Mouse (Mus musculus) liver, embryonic 12.5 days (tissue): Measurements from ENCODE around the gene S100b. TPM values are rescaled to one million over a fixed set of nuclear protein-coding genes. Genes with fewer than 3 reads are reported as not detected.

Experiments
- ATAC-seq: fragments of 200-750 bp; cut with Nextera tagmentation; 2 replicates; pipeline ENCODE4 v1.8.0; 2017; ENCODE audit warnings: moderate number of reproducible peaks, mild to moderate bottlenecking, moderate library complexity
- H3K27ac ChIP-seq: fragments of 300-500 bp; sonication (generic); 2 replicates; pipeline ENCODE4 v1.5.1; 2016; ENCODE audit warnings: mild to moderate bottlenecking
- H3K27me3 ChIP-seq: fragments of 300-500 bp; sonication (generic); replicated peaks from 2 replicates; pipeline ENCODE4 v1.6.1; 2016; ENCODE audit warnings: mild to moderate bottlenecking, moderate library complexity
- H3K36me3 ChIP-seq: fragments of 300-500 bp; sonication (generic); 2 replicates; pipeline ENCODE4 v1.6.1; 2016; ENCODE audit warnings: mild to moderate bottlenecking, moderate library complexity
- H3K4me1 ChIP-seq: fragments of 300-500 bp; sonication (generic); 2 replicates; pipeline ENCODE4 v1.6.1; 2016
- H3K4me2 ChIP-seq: fragments of 300-500 bp; sonication (generic); 2 replicates; pipeline ENCODE4 v1.6.1; 2016; ENCODE audit warnings: mild to moderate bottlenecking, moderate library complexity
- H3K4me3 ChIP-seq: fragments of 300-500 bp; sonication (generic); 2 replicates; pipeline ENCODE4 v1.5.1; 2016; ENCODE audit warnings: mild to moderate bottlenecking, moderate library complexity
- H3K9ac ChIP-seq: fragments of 300-500 bp; sonication (generic); 2 replicates; pipeline ENCODE4 v1.6.1; 2016; ENCODE audit warnings: mild to moderate bottlenecking, moderate library complexity
- H3K9me3 ChIP-seq: fragments of 300-500 bp; sonication (generic); replicated peaks from 2 replicates; pipeline ENCODE4 v1.6.1; 2016; ENCODE audit warnings: mild to moderate bottlenecking, moderate library complexity
- WGBS: fragments of 180-500 bp; shearing (Covaris S2); methylation state at CpG from one replicate; pipeline ENCODE4 v1.1.7; 2016; ENCODE audit not compliant: insufficient replicate concordance; 5-methylcytosine and 5-hydroxymethylcytosine counted together
- polyA plus RNA-seq: library from polyadenylated mRNA; unstranded; fragments of >200 nt; fragmentation: Nextera tagmentation; extraction: Ambion mirVana; gene quantifications from 2 replicates; pipeline ENCODE4 v1.2.1, GENCODE M21; 2016

Gene S100b
- polyA plus RNA-seq, 1 experiment from 2014 or later: not detected

DNA sequence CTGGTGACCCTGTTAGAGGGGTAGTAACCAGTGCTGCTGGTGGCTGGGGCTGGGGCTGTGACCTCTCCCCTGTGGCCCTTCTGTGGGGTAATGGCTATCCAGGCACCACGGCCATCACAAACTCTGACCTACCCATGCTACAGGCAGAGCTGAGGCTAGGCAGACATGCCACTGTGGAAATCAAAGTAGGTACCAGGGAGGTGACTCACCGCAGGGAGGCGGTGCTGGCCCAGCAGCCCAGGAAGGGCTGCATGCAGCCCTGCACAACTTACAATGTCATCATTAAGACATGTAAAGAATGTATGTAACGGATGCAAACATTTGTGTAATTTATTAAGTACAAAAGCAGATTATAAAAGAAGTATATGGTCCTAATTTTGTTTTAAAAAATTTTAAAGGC lies 8.8 kb downstream of the S100b start:
- 67% methylated on average over 4 of the region's 4 CpGs for WGBS
- ATAC-seq: no peak
- Histone ChIP-seq H3K27me3 (no peaks in the 10 kb centered on the region), H3K9ac (no peak overlapping the region), H3K27ac (no peak overlapping the region), H3K9me3 (no peaks in the 10 kb centered on the region), H3K4me3 (no peak overlapping the region), H3K36me3 (no peaks in the 10 kb centered on the region), H3K4me2 (no peak overlapping the region), H3K4me1 (no peaks in the 10 kb centered on the region)

DNA sequence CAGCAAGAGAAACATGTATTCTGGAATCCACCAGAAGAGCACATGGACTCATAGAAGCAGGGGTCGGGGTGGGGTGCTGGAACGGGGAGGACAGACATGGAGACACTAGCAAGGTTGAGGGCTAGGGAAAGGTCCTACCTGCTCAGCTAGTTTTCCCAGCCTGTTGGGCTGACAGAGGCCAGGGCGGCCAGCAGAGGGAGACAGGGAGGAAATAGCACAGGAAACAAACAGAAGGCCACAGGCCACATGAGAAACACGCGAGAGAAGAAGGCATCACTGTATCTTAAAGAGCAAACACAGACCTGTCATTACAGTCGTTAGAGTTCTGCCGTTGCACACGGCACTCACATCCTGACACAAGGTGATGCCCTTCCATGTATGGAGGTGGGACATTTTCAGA lies 17.6 kb downstream of the S100b start:
- ATAC-seq: no peak
- Histone ChIP-seq H3K4me3 (no peak overlapping the region), H3K9ac (no peak overlapping the region), H3K4me2 (no peak overlapping the region), H3K4me1 (no peaks in the 10 kb centered on the region), H3K9me3 (no peaks in the 10 kb centered on the region), H3K27ac (no peak overlapping the region), H3K27me3 (no peaks in the 10 kb centered on the region), H3K36me3 (peaks cover 28% of the 10 kb centered on the region)
- WGBS: 41% methylated on average over 8 of the region's 8 CpGs

DNA sequence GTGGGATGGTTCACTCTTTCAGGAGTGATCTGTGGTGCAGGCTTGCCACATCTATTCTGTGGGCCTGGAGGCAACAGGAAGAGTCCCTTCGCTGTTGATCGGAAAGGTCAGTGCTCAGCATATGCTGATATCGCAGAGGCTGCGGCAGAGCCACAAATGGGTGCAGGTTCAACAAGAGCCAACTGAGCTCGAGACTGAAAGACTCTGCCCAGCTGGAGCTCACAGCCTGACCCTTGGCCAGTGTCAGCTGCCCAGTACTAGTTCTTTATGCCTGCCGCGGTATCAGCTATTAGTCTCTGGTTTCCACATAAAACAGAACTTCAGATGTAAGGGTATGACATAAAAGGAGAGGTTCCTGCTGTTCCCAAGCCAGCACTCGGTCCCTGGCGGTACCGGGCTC lies 21.6 kb downstream of the S100b start:
- H3K9me3 ChIP-seq: no peaks in the 10 kb centered on the region
- H3K9ac ChIP-seq: no peak overlapping the region
- H3K27me3 ChIP-seq: no peaks in the 10 kb centered on the region
- no peak for ATAC-seq
- H3K4me3 ChIP-seq: no peak overlapping the region
- H3K36me3 ChIP-seq: peaks cover 31% of the 10 kb centered on the region
- no peaks in the 10 kb centered on the region for H3K4me1 ChIP-seq
- WGBS: 73% methylated on average over 10 of the region's 10 CpGs
- H3K4me2 ChIP-seq: no peak overlapping the region
- H3K27ac ChIP-seq: no peak overlapping the region

DNA sequence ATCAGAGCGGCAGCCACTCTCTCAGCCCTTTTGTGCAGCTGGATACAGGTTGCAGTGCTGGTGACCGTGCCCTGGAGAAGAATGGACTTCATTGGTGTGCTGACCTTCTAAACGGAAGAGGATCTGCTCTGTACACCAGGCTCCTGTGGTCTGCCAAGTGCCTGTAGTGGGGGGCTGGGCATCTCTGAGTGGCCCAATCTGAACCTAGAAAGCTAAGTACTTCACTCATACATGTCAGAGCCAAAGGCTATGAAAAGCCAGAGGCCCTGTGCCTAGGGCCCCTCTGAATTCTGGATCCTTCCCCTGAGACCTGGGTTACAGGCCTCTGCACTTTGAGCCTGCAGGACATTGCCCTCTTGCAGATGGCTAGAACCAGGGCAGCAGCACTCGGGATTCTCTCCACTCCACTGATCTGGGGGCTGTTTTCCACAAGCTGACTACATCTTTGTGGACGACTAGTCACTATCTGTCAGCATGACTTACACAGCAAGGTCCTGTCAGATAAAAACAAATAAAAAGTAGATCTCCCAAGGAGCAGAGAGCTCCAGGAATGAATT lies 25.0 kb downstream of the S100b start:
- no peak overlapping the region for H3K9ac ChIP-seq
- peaks cover 28% of the 10 kb centered on the region for H3K36me3 ChIP-seq
- H3K27me3 ChIP-seq: no peaks in the 10 kb centered on the region
- 63% methylated on average over 5 of the region's 5 CpGs for WGBS
- ATAC-seq: no peak
- H3K9me3 ChIP-seq: no peaks in the 10 kb centered on the region
- no peak overlapping the region for H3K4me2 ChIP-seq
- H3K4me3 ChIP-seq: no peak overlapping the region
- H3K4me1 ChIP-seq: no peaks in the 10 kb centered on the region
- no peak overlapping the region for H3K27ac ChIP-seq

DNA sequence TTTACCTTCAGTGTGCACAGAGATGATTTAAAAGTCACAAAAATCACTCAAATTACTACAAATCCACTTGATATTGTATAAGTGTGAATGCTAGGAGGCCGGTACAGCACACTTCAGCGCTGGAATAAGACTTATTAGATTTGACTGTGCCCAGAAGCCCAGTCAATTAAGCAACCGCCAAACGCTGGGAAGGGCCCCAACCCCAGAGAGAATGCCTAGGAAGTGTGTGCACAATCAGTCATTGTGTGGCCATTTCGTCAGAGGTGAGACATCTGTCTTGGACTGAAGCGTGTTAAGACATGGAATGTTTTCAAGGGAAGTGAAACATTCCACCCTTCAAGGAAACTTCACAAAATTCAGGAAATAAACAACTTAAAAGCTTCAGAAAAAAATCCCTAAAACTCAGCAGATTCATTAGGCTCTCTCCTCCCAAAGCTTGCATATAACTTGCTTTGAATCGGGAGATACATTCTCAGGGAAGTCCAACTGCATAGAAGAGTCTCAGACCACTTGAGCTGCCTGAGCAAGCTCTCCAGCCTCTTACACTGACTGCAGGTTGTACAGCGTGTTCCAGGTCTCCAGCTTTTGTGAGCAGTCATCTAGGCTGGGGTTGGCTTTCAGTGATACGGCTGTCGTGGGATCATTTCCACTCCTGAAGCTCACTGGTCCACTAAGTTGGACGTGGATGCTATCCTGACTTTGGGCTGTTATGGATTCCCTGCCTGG lies 34.8 kb downstream of the S100b start:
- no peak for ATAC-seq
- Histone ChIP-seq H3K36me3 (peaks cover 45% of the 10 kb centered on the region), H3K9ac (no peak overlapping the region), H3K4me1 (no peaks in the 10 kb centered on the region), H3K4me3 (no peak overlapping the region), H3K4me2 (no peak overlapping the region), H3K27me3 (no peaks in the 10 kb centered on the region), H3K27ac (no peak overlapping the region), H3K9me3 (no peaks in the 10 kb centered on the region)
- WGBS: 74% methylated on average over 11 of the region's 11 CpGs

DNA sequence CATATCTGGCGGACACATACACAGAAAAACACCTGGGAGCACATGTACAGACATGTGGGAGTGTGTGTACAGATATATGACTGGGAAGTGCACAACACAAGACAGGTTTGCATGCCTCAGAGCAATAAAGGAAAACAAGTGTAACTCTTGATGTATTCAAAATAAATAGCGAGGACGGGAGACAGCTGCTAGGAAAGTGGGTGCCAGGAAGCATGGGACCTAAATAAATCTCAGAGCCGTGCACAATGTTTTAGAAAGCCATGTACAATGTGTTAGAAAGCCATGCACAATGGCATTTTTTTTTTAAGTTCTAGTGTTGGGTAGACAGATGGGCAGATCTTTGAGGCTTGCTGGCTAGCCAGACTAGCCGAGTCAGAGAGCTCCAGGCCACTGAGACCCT lies 35.4 kb downstream of the S100b start:
- no peak overlapping the region for H3K27ac ChIP-seq
- no peak overlapping the region for H3K9ac ChIP-seq
- 74% methylated on average over 5 of the region's 5 CpGs for WGBS
- H3K36me3 ChIP-seq: peaks cover 50% of the 10 kb centered on the region
- no peak overlapping the region for H3K4me2 ChIP-seq
- no peaks in the 10 kb centered on the region for H3K27me3 ChIP-seq
- no peak overlapping the region for H3K4me3 ChIP-seq
- ATAC-seq: no peak
- H3K9me3 ChIP-seq: no peaks in the 10 kb centered on the region
- H3K4me1 ChIP-seq: no peaks in the 10 kb centered on the region

DNA sequence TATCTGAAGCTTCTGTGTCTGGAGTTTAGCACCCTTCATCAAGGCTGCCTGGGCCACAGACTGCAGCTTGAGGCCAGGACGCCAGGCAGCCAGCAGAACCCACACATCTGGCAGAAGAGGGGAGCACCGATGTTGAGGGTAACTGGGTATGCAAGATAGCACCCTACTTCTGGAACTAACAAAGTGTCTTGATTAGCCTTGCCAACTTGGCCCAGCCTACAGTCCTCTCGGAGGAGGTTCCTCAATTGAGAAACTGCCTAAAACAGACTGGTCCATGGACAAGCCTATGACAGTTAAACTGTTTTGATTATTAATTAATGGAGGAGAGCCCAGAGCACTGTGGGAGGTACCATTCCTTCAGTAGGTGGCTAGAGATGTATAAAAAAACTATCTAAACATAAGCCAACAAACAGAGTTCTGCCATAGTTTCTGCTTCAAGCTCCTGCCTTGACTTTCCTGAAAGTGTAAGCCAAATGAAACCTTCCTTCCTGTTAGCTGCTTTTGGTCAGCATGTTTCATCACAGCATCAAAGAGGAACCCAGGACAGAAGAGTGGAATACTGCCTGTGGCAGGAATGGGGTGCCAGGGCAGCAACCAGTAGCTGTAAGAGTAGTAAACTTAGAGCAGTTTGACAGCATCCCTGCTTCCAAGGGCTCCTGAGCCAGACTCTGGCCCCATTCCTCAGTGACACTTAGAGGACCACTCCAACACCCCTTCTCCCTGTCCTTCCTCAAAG lies 36.5 kb downstream of the S100b start:
- H3K4me2 ChIP-seq: no peak overlapping the region
- peaks cover 54% of the 10 kb centered on the region for H3K36me3 ChIP-seq
- no peaks in the 10 kb centered on the region for H3K4me1 ChIP-seq
- H3K27ac ChIP-seq: no peak overlapping the region
- ATAC-seq: no peak
- no peaks in the 10 kb centered on the region for H3K9me3 ChIP-seq
- no peak overlapping the region for H3K9ac ChIP-seq
- 59% methylated on average over 3 of the region's 3 CpGs for WGBS
- H3K27me3 ChIP-seq: no peaks in the 10 kb centered on the region
- H3K4me3 ChIP-seq: no peak overlapping the region

DNA sequence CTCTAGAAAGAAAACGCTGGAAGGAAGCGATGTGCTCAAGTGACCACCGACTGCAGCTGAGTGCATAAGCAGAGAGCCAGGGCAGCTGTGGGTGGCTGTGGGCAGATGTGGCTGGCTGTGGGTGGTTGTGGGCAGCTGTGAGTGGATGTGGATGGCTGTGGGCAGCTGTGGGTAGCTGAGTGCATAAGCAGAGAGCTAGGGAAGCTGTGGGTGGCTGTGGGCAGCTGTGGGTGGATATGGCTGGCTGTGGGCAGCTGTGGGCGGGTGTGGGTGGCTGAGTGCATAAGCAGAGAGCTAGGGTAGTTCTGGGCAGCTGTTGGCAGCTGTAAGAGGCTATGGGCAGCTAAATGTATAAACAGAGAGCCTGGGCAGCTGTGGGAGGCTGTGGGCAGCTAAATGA lies 39.6 kb downstream of the S100b start:
- ATAC-seq: no peak
- Histone ChIP-seq H3K36me3 (peaks cover 61% of the 10 kb centered on the region), H3K4me2 (no peak overlapping the region), H3K9me3 (no peaks in the 10 kb centered on the region), H3K4me1 (no peaks in the 10 kb centered on the region), H3K4me3 (no peak overlapping the region), H3K9ac (no peak overlapping the region), H3K27me3 (no peaks in the 10 kb centered on the region), H3K27ac (no peak overlapping the region)
- WGBS: 71% methylated on average over 4 of the region's 4 CpGs

DNA sequence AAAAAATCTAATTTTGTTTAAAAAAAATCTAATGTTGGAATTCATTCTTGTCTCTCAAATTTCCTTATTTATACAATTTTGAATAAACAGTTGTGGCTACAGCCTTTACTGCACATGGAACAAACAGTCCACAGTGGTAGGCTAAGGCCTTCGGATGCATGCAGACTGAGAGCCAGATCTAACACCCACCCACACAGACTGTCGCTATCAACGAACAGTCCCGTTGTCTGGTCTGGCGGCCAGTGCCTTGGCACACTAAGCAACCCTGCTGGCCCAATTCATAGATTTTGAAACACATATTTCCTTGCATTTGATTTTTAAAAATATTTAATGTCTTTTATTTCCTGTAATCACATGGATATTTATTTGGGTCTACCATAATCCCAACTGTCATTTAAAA lies 46.5 kb downstream of the S100b start:
- peaks cover 44% of the 10 kb centered on the region for H3K36me3 ChIP-seq

DNA sequence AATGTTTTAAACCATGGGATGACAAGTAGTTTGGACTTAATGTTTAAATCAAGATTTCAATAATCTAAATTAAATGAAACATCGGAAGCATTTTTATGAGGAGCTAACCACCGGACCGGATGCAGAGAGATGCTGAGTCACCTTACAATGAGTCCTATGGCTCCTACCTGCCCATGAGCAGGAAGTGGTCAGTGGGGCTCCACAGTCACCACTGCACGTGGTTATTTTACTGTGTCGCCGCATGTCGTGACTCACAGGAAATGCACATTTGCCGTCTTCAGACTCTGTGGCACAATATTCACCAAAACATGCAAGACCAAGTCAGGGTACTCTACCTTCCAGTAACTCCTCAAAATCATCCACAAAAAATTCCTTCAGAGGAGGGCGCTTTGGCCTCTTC lies 53.1 kb downstream of the S100b start:
- Histone ChIP-seq H3K4me1 (no peaks in the 10 kb centered on the region), H3K9ac (no peak overlapping the region), H3K4me3 (no peak overlapping the region), H3K4me2 (no peak overlapping the region), H3K27ac (no peak overlapping the region), H3K9me3 (no peaks in the 10 kb centered on the region), H3K36me3 (peaks cover 6% of the 10 kb centered on the region; the same call in 1 of the 2 replicates), H3K27me3 (no peaks in the 10 kb centered on the region)
- WGBS: 42% methylated on average over 9 of the region's 9 CpGs
- no peak for ATAC-seq

More for the DNA sequence above, 46.5 kb downstream of the S100b start:
- H3K27ac ChIP-seq: no peak overlapping the region
- no peak for ATAC-seq
- H3K27me3 ChIP-seq: no peaks in the 10 kb centered on the region
- H3K4me1 ChIP-seq: no peaks in the 10 kb centered on the region
- 81% methylated on average over 5 of the region's 5 CpGs for WGBS
- H3K9me3 ChIP-seq: no peaks in the 10 kb centered on the region
- H3K4me2 ChIP-seq: no peak overlapping the region
- no peak overlapping the region for H3K4me3 ChIP-seq
- H3K9ac ChIP-seq: no peak overlapping the region
